Mouse (Mus musculus) MEL (cell line): ENCODE measurements around the gene Serpina1b.

ENCODE experiments used
- BHLHE40 ChIP-seq: IDR thresholded peaks from 2 replicates; pipeline ENCODE4 v1.6.1; 2012; ENCODE audit warnings: low read depth, mild to moderate bottlenecking, inconsistent platforms, low read length, improper control_type of control experiment, borderline replicate concordance
- CHD2 ChIP-seq: IDR thresholded peaks from 2 replicates; pipeline ENCODE4 v1.6.1; 2011; ENCODE audit warnings: low read length, improper control_type of control experiment
- CTCF ChIP-seq, 3 experiments: IDR thresholded peaks in 2 of 3; conservative IDR thresholded peaks in 1 of 3; 2 replicates each; pipeline ENCODE4 v1.5.1; 2011 to 2012; ENCODE audit warnings: low read length in 3 of 3, low read depth in 2 of 3, mild to moderate bottlenecking in 2 of 3, improper control_type of control experiment in 1 of 3, inconsistent platforms in 1 of 3, mixed read lengths in 1 of 3, moderate library complexity in 1 of 3; ENCODE audit not compliant: control insufficient read depth in 1 of 3, insufficient read depth in 1 of 3, poor library complexity in 1 of 3, severe bottlenecking in 1 of 3
- E2F4 ChIP-seq: IDR thresholded peaks from 2 replicates; pipeline ENCODE4 v1.6.1; 2011; ENCODE audit warnings: low read depth, low read length, improper control_type of control experiment, borderline replicate concordance
- EP300 ChIP-seq, 2 experiments: IDR thresholded peaks; 2 replicates each; pipeline ENCODE4 v1.6.1; 2011; ENCODE audit warnings: improper control_type of control experiment in 2 of 2, low read length in 2 of 2, low read depth in 1 of 2, mild to moderate bottlenecking in 1 of 2
- ETS1 ChIP-seq: IDR thresholded peaks from 2 replicates; pipeline ENCODE4 v1.6.1; 2012; ENCODE audit warnings: low read depth, mild to moderate bottlenecking, inconsistent platforms, low read length, improper control_type of control experiment, moderate library complexity
- GATA1 ChIP-seq: IDR thresholded peaks from 2 replicates; pipeline ENCODE4 v1.6.1; 2011; ENCODE audit warnings: low read depth, low read length, improper control_type of control experiment
- KAT2A ChIP-seq: conservative IDR thresholded peaks from 2 replicates; pipeline ENCODE4 v1.6.1; 2012; ENCODE audit warnings: low read depth, low read length, improper control_type of control experiment, inconsistent platforms
- NELFE ChIP-seq: IDR thresholded peaks from 2 replicates; pipeline ENCODE4 v1.6.1; 2011; ENCODE audit warnings: low read depth, low read length, improper control_type of control experiment
- POLR2A ChIP-seq, 2 experiments: IDR thresholded peaks; 2 replicates each; pipeline ENCODE4 v1.6.1; 2011 to 2012; ENCODE audit warnings: low read length in 2 of 2, mild to moderate bottlenecking in 2 of 2, control low read depth in 1 of 2, improper control_type of control experiment in 1 of 2, low read depth in 1 of 2, moderate library complexity in 1 of 2; ENCODE audit not compliant: control insufficient read depth in 1 of 2, insufficient read depth in 1 of 2, poor library complexity in 1 of 2
- SIN3A ChIP-seq: IDR thresholded peaks from 2 replicates; pipeline ENCODE4 v1.6.1; 2012; ENCODE audit warnings: low read length, improper control_type of control experiment, inconsistent platforms
- TAL1 ChIP-seq: IDR thresholded peaks from 2 replicates; pipeline ENCODE4 v1.6.1; 2012; ENCODE audit warnings: mild to moderate bottlenecking, inconsistent platforms, low read length, moderate library complexity, mixed read lengths
- TBP ChIP-seq: IDR thresholded peaks from 2 replicates; pipeline ENCODE4 v1.8.0; 2011; ENCODE audit warnings: low read depth, low read length, improper control_type of control experiment

GRCm38 (mm10) chr12:103860976-103861375 lies 30.8 kb upstream of the Serpina1b start:
- TF ChIP-seq CHD2 (no peak), SIN3A (no peak), EP300 (IDR thresholded peaks at IDR 0.05; ENCODE audit: low read depth in 1 of 2, low read length in 2 of 2) (no peak), CTCF (IDR thresholded peaks at IDR 0.05 in 2 of 3, conservative IDR thresholded peaks at IDR 0.05 in 1 of 3; ENCODE audit: control insufficient read depth in 1 of 3, insufficient read depth in 1 of 3, low read depth in 2 of 3, low read length in 3 of 3, poor library complexity in 1 of 3, severe bottlenecking in 1 of 3) (no peak), TBP (no peak), KAT2A (no peak), TAL1 (no peak), ETS1 (no peak), POLR2A (IDR thresholded peaks at IDR 0.05; ENCODE audit: control insufficient read depth in 1 of 2, insufficient read depth in 1 of 2, low read depth in 1 of 2, low read length in 2 of 2, poor library complexity in 1 of 2) (no peak), GATA1 (no peak), E2F4 (no peak), NELFE (no peak), BHLHE40 (no peak)
